Mouse (Mus musculus): ENCODE measurements at regions not wholly inside any gene's neighbourhood (a gene's known extent, or its start where the extent isn't known, plus 50 kb on each side); places are given as distances from the start of the nearest gene placed in this dataset.
A peak's percentile ranks its signal among the peaks of the same experiment; 100 is the strongest.

DNA sequence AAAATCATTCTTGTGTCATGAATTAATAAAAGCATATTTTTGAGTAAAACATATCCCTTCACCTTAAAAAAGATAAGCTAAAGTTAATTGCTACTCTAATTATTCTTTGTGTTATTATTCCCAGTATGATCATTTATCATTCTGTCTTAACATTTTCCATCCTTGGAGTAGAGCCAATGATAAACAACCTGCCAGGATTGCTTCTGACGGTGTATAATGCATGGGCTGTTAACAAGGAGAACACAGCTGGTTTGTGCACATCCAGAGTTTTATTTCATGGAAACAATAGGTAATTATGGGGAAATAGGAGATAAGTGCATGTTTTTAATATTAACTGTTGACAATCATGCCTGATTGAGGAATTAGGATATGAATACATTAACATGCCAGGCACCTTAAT lies 226.8 kb upstream of the Mdga2 start:
- Histone ChIP-seq H3K4me2 (ENCODE audit: insufficient read depth, low read depth, poor library complexity, severe bottlenecking) (no peak overlapping the region), H3K4me1 (ENCODE audit: control insufficient read depth in 1 of 2, insufficient read depth in 2 of 2) (no peaks in the 10 kb centered on the region), H3K4me3 (replicated peaks in 1 of 3; ENCODE audit: low read depth in 2 of 3, low read length in 2 of 3, poor library complexity in 1 of 3) (no peak overlapping the region), H3K9me3 (replicated peaks; ENCODE audit: low read length) (no peaks in the 10 kb centered on the region), H3K9ac (ENCODE audit: insufficient read depth, low read depth) (no peak overlapping the region), H3K79me2 (replicated peaks; ENCODE audit: control insufficient read depth, extremely low read depth, insufficient read depth, poor library complexity, severe bottlenecking) (no peaks in the 10 kb centered on the region), H3K27me3 (replicated peaks) (no peaks in the 10 kb centered on the region), H3K36me3 (replicated peaks in 1 of 2; ENCODE audit: control insufficient read depth in 1 of 2, insufficient read depth in 1 of 2, low read length in 1 of 2) (no peaks in the 10 kb centered on the region), H3K27ac (ENCODE audit: insufficient read depth, low read depth) (no peak overlapping the region)
- dilution Hi-C loops (cut with MboI; ENCODE audit: extremely low pct_ligation_motif_present, extremely low pct_unique_long_range_greater_than_20kb, low sequenced_read_pairs) (no loop called here), in situ Hi-C loops (cut with MboI; ENCODE audit: low pct_ligation_motif_present, low pct_unique_long_range_greater_than_20kb, low sequenced_read_pairs) (no loop called here)
- no peak for DNase-seq (ENCODE audit: extremely low read depth)
- TF ChIP-seq JUND (conservative IDR thresholded peaks at IDR 0.05; ENCODE audit: low read depth, low read length) (no peak), NELFE (IDR thresholded peaks at IDR 0.05; ENCODE audit: low read depth, low read length) (no peak), ZKSCAN1 (IDR thresholded peaks at IDR 0.05; ENCODE audit: borderline replicate concordance, low read depth, low read length) (no peak), ELF1 (IDR thresholded peaks at IDR 0.05; ENCODE audit: low read depth, low read length) (no peak), TBP (conservative IDR thresholded peaks at IDR 0.05; ENCODE audit: low read depth, low read length) (no peak), NRF1 (IDR thresholded peaks at IDR 0.05; ENCODE audit: low read depth, low read length) (no peak), RAD21 (IDR thresholded peaks at IDR 0.05; ENCODE audit: low read depth, low read length) (no peak), KAT2A (IDR thresholded peaks at IDR 0.05; ENCODE audit: insufficient replicate concordance, low read length) (no peak), MAFK (IDR thresholded peaks at IDR 0.05; ENCODE audit: insufficient replicate concordance, low read length) (no peak), POLR2AphosphoS2 (IDR thresholded peaks at IDR 0.05; ENCODE audit: low read depth, low read length) (no peak), MYC (IDR thresholded peaks at IDR 0.05; ENCODE audit: low read depth, low read length) (no peak), CHD1 (IDR thresholded peaks at IDR 0.05; ENCODE audit: low read depth, low read length) (no peak), UBTF (IDR thresholded peaks at IDR 0.05; ENCODE audit: low read depth, low read length) (no peak), USF1 (IDR thresholded peaks at IDR 0.05; ENCODE audit: low read depth, low read length) (no peak), MEF2A (IDR thresholded peaks at IDR 0.05; ENCODE audit: borderline replicate concordance, low read depth, low read length) (no peak), CTCF (conservative IDR thresholded peaks at IDR 0.05 in 1 of 2, IDR thresholded peaks at IDR 0.05 in 1 of 2; ENCODE audit: low read depth in 2 of 2, low read length in 2 of 2) (no peak), ZC3H11A (IDR thresholded peaks at IDR 0.05; ENCODE audit: low read depth, low read length) (no peak), BHLHE40 (IDR thresholded peaks at IDR 0.05; ENCODE audit: low read depth, low read length) (no peak)

DNA sequence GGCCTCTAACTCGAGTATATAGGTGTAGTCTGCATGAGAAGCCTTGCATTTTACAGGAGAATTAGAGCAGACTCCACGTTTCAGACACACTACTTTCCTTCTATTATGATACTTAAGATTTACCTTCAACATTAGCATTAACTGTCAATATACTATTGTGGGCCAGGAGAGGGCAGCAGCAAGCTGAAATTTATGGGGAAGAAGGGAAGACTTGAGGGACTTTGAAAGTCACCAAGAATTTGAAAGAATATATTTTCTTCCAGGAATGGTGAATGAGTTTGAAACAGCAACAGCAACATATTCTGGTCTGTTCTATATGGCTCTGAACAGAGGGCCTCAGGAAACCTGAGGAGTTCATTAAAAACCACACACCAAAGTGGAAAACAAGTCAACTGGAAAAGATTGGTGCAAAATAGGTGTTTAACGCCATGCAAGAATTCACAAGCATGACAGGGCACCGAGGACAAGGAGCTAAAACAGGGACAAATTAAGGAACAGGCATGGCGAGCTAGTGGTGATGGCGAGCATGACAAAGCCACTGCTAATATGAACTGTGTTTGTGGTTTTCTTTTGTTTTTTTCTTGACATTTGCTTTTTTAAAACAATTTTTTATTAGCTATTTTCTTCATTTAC lies 208.1 kb upstream of the Mdga2 start:
- dilution Hi-C loops (cut with MboI; ENCODE audit: extremely low pct_ligation_motif_present, extremely low pct_unique_long_range_greater_than_20kb, low sequenced_read_pairs), result no loop called here

More for the DNA sequence above, 208.1 kb upstream of the Mdga2 start:
- H3K79me2 ChIP-seq (replicated peaks; ENCODE audit: control insufficient read depth, extremely low read depth, insufficient read depth, poor library complexity, severe bottlenecking), result no peaks in the 10 kb centered on the region
- DNase-seq (ENCODE audit: extremely low read depth), result peak; percentile 46
- H3K27ac ChIP-seq (ENCODE audit: insufficient read depth, low read depth), result no peak overlapping the region
- no peaks in the 10 kb centered on the region for H3K27me3 ChIP-seq (replicated peaks)
- peaks cover 0 to 10% of the 10 kb centered on the region in 2 experiments; a peak in 2 of 4 replicates for H3K4me1 ChIP-seq (ENCODE audit: control insufficient read depth in 1 of 2, insufficient read depth in 2 of 2)
- no peak overlapping the region for H3K9ac ChIP-seq (ENCODE audit: insufficient read depth, low read depth)
- in situ Hi-C loops (cut with MboI; ENCODE audit: low pct_ligation_motif_present, low pct_unique_long_range_greater_than_20kb, low sequenced_read_pairs), result no loop called here
- TF ChIP-seq RAD21 (IDR thresholded peaks at IDR 0.05; ENCODE audit: low read depth, low read length) (peak; percentile 54), MYC (IDR thresholded peaks at IDR 0.05; ENCODE audit: low read depth, low read length) (no peak), PAX5 (IDR thresholded peaks at IDR 0.05; ENCODE audit: low read length) (no peak), NELFE (IDR thresholded peaks at IDR 0.05; ENCODE audit: low read depth, low read length) (no peak), HCFC1 (IDR thresholded peaks at IDR 0.05; ENCODE audit: low read depth, low read length) (no peak), BHLHE40 (IDR thresholded peaks at IDR 0.05; ENCODE audit: low read depth, low read length) (no peak), MAZ (IDR thresholded peaks at IDR 0.05; ENCODE audit: low read depth, low read length) (no peak), TBP (conservative IDR thresholded peaks at IDR 0.05; ENCODE audit: low read depth, low read length) (no peak), ETS1 (conservative IDR thresholded peaks at IDR 0.05; ENCODE audit: low read depth, low read length) (no peak), JUND (conservative IDR thresholded peaks at IDR 0.05; ENCODE audit: low read depth, low read length) (no peak), MAX (IDR thresholded peaks at IDR 0.05; ENCODE audit: low read length) (no peak), SMC3 (IDR thresholded peaks at IDR 0.05; ENCODE audit: low read depth, low read length) (peak; percentile 43), USF1 (IDR thresholded peaks at IDR 0.05; ENCODE audit: low read depth, low read length) (no peak), CTCF (conservative IDR thresholded peaks at IDR 0.05 in 1 of 2, IDR thresholded peaks at IDR 0.05 in 1 of 2; ENCODE audit: low read depth in 2 of 2, low read length in 2 of 2) (peak in 1 of 2 experiments; percentile 42; a peak in 2 of 4 replicates), MXI1 (IDR thresholded peaks at IDR 0.05; ENCODE audit: low read depth, low read length) (no peak)
- H3K4me2 ChIP-seq (ENCODE audit: insufficient read depth, low read depth, poor library complexity, severe bottlenecking), result no peak overlapping the region
- no peaks in the 10 kb centered on the region for H3K9me3 ChIP-seq (replicated peaks; ENCODE audit: low read length)
- no peaks in the 10 kb centered on the region for H3K36me3 ChIP-seq (replicated peaks in 1 of 2; ENCODE audit: control insufficient read depth in 1 of 2, insufficient read depth in 1 of 2, low read length in 1 of 2)
- no peak overlapping the region for H3K4me3 ChIP-seq (replicated peaks in 1 of 3; ENCODE audit: low read depth in 2 of 3, low read length in 2 of 3, poor library complexity in 1 of 3)

Data from CH12.LX (cell line).